Mouse (Mus musculus): ENCODE results near the gene Cer1. TPM values are rescaled to one million over a fixed set of nuclear protein-coding genes. Genes with fewer than 3 reads are reported as not detected.

Gene Cer1
- total RNA-seq (2017) = not detected in 2 replicates

DNA sequence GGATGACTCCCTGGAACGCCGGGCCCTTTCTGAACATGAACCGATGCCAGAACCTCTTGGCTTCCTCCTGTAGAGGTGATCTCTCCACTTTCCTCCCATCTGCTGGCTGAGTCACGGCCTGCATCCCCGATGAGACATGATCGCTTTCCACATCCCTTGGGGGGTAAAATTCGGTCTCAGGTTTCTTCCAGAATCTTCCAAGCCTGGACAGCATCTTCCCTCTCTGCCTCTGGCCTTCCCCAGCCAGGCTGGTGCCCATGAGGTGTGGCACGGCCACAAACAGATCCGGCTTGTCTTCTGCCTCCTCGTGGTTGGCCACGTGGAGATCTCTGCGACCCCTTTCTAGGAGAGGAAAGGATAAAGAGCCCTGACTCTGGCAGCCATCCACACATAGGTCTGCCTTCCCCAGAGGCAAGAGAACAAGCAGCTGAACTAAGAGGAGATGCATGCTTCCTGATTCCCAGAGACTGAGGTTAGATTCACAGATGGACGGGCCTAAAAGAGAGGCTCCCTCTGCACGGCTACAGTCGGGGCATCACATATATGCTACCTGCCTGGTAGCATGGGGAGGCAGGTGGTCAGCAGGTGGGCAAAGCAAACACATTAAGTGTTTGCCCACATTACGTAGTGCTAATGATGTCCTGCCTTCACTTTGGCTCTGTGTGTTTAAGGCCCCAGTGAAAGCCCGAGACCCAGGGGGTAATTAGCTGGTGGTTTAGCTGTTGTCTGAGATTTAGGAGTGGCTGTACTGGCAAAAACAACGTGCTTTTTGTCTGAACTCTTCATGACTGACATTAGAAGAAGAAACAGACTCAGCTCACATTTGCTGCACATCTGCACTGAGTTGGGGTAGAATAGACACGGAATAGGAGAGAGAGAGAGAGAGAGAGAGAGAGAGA is at the start of gene Cer1:
TSS of gene Cer1 (minus strand) at position 513 of the 899 bp plus-strand sequence.
- no peak for ATAC-seq (replicated peaks in 1 of 2; ENCODE audit: insufficient read depth in 1 of 2, low FRiP score in 2 of 2, low TSS enrichment in 1 of 2, low read depth in 1 of 2, poor library complexity in 2 of 2, severe bottlenecking in 2 of 2)

DNA sequence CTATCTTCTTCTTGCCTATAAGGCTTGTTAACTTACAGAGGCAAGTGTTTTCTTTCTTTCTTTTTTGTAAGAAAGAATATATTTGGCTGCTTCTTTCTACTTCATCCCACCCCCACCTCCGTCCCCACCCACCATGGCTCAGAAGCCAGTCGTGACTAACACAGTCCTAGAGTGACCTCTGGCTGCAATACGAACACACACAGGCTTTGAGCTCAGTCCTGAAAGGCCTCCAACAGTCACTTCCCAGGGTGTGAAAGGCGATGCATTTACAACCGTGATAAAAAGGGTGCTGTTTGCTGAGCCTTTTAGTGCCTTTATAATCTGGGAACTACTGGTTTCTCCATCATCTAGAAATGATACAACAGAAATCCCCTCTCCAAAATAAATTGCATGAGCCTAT is 49.4 kb upstream of the Cer1 start:
- peak; percentile 80 to 85 for ATAC-seq (replicated peaks in 1 of 2; ENCODE audit: insufficient read depth in 1 of 2, low FRiP score in 2 of 2, low TSS enrichment in 1 of 2, low read depth in 1 of 2, poor library complexity in 2 of 2, severe bottlenecking in 2 of 2)

DNA sequence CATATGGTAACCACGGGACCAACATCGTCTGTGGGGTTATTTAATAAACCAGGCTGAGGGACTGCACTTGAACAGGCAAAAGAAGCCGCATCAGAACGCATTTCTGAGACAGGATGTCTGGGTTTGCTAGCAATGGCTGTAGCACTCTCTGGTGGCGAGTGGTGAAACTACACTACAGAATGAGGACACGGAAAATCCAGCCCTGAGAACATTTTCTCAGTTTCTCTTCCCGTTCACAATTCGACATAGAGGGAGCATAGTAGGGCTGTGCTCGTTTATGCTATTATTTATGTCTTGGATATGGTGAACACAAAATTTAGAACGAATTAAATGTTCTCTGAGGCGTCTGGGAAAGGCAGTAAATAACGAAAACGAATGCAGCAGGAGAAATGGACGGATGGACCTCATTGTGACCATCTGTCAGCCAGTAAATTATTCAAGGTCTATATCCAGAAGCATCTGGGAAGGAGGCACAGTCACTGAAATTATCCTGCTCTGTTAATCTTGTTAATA is 48.8 kb upstream of the Cer1 start:
- ATAC-seq (replicated peaks in 1 of 2; ENCODE audit: insufficient read depth in 1 of 2, low FRiP score in 2 of 2, low TSS enrichment in 1 of 2, low read depth in 1 of 2, poor library complexity in 2 of 2, severe bottlenecking in 2 of 2) = peak; percentile 93 to 96

DNA sequence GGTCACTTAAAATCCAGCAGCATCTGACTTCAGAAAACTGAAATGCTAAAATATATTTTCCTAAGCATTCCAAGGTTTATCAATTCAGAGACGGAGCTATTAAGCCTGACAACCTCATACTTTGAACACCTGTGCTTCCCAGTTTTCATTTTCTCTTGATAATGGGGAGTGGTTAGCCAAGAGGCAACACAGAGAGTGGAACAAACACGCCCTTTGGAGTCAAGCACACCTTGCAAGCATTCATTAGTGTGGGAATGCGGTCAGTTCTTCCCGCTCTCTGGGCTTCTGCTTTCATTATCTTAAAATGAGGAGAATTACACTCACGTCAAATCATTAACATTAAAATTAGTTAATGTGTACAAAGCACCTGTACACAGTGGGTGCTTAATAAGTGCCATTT is 45.1 kb upstream of the Cer1 start:
- no peak for ATAC-seq (replicated peaks in 1 of 2; ENCODE audit: insufficient read depth in 1 of 2, low FRiP score in 2 of 2, low TSS enrichment in 1 of 2, low read depth in 1 of 2, poor library complexity in 2 of 2, severe bottlenecking in 2 of 2)

DNA sequence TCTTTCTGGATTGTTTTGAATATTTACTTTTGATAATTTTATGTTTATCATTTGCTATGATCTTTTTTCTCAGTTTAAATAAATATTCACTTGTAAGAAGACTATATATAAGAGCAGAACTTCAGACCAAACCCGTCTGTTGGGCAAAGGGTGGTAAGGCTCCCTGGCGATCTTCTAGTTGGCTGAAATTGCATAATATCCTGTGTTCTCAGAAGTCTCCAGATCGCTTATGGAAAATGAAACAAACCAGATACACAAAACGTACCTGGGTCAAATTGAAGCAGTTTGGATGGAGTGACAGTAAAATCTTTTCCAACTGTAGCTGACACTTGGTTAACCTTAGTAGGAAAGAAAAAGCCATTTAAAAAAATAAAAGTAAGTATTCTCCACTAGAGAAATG is 37.0 kb upstream of the Cer1 start:
- peak in 1 of 2 experiments; percentile 29; a peak in 2 of 4 replicates for ATAC-seq (replicated peaks in 1 of 2; ENCODE audit: insufficient read depth in 1 of 2, low FRiP score in 2 of 2, low TSS enrichment in 1 of 2, low read depth in 1 of 2, poor library complexity in 2 of 2, severe bottlenecking in 2 of 2)

DNA sequence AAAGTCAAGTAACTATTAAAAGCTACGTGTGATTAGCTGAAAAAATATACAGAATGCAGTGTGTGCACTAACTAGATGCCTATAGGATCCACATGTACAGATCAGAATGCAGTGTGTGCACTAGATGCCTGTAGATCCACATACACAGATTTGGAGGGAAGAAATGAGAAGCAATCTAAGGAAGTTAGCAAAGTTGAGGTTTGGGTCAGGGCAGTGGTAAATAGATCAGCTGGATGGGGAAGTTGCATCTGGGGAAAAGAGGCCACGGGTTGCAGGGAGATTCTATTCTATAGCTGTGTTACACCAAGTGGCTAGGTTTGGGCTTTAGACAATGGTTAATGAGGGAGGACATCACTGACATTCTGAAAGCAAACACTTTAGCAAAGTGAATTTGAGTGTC is 33.7 kb upstream of the Cer1 start:
- peak; percentile 39 to 66; a peak in 2 of 4 replicates for ATAC-seq (replicated peaks in 1 of 2; ENCODE audit: insufficient read depth in 1 of 2, low FRiP score in 2 of 2, low TSS enrichment in 1 of 2, low read depth in 1 of 2, poor library complexity in 2 of 2, severe bottlenecking in 2 of 2)

DNA sequence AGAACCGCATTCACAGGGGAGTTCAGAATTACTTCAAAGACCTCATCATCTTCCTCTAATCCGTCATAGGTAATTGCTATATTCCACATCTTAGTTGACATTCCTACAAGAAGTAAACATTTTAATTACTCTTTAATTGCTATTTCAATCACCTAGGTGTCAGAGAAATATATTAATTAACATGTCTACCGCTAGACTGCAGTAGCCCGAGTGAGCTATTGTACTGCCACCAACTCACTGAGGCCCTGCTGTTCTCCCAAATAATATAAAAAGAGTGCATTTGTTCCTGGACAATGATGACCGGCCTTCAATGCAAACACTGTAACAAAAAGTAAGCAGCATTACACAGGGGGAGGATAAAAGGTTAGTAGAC is 31.7 kb upstream of the Cer1 start:
- no peak for ATAC-seq (replicated peaks in 1 of 2; ENCODE audit: insufficient read depth in 1 of 2, low FRiP score in 2 of 2, low TSS enrichment in 1 of 2, low read depth in 1 of 2, poor library complexity in 2 of 2, severe bottlenecking in 2 of 2)

DNA sequence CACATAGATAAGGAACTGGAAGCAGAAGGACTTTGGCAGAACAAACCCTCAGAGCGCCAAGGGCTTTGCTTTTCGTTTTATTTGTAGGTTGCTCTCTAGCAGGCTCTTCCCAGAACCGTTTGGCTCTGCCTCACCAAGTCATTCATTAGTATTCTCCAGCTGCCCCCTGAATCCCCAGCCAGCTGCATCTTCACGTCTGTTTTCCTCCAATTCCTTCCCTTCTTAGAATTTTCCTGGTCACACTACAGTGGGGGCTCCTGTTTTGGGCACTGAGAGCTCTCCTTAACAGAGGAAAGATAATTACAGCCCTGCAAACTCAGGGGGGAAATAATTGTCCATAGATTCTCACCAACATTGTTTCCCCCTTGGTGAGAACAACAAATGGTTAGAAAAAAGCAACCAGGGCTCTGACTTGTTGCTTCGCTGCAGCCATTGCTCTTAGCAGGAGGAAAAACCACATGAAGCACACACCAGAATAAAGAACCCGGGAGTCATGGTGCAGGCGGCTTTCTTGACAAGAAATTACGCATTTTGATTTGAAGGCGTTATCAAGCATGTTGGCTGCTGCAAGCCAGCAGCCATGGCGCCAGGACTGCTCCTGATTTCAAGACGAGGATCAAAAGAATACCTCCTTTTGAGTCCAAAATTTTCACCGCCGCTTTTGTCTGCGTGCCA is 31.2 kb upstream of the Cer1 start:
- no peak for ATAC-seq (replicated peaks in 1 of 2; ENCODE audit: insufficient read depth in 1 of 2, low FRiP score in 2 of 2, low TSS enrichment in 1 of 2, low read depth in 1 of 2, poor library complexity in 2 of 2, severe bottlenecking in 2 of 2)

DNA sequence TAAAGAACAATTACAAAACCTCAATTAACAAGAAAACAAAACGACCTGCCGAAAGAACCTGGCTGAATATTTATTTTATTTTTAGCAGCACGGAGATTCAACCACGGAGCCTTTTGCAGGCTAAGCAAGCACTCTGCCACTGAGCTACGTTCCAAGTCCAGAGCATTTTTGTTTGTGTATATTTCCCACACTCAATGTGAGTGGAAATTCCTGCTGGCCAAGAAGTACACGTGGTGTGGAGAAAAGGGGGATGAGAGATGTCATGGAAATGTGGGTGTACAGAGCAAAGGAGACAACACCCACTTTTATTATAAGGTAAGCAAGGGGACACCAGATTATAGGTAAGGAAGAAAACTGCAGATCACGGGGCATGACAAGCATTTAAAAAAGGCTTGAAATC is 30.6 kb upstream of the Cer1 start:
- no peak for ATAC-seq (replicated peaks in 1 of 2; ENCODE audit: insufficient read depth in 1 of 2, low FRiP score in 2 of 2, low TSS enrichment in 1 of 2, low read depth in 1 of 2, poor library complexity in 2 of 2, severe bottlenecking in 2 of 2)

DNA sequence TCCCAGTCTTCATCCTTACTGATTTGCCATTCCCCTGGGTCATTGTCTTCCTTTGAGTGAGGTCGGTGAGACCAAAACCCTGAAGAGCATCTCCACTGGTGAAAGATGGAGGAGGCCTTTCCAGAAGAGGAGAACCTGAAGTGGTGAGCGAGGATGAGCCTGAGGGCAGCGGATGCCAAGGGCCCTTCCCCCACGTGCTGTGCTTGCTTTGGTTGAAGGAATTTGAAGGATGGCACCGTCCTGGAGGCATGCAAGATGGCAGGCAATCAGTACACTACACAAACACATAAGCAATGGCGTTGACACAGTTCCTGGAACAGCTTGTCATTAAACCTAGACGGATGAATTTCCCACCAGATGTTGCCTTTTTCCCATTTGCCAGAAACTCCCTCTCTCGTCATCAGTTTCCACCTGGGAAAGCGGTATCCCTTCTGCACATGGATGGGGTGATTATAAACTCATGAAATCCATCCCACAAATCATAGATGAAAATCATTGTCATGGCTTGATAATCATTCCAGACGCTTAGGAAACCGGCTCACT is 29.7 kb upstream of the Cer1 start:
- no peak for ATAC-seq (replicated peaks in 1 of 2; ENCODE audit: insufficient read depth in 1 of 2, low FRiP score in 2 of 2, low TSS enrichment in 1 of 2, low read depth in 1 of 2, poor library complexity in 2 of 2, severe bottlenecking in 2 of 2)

DNA sequence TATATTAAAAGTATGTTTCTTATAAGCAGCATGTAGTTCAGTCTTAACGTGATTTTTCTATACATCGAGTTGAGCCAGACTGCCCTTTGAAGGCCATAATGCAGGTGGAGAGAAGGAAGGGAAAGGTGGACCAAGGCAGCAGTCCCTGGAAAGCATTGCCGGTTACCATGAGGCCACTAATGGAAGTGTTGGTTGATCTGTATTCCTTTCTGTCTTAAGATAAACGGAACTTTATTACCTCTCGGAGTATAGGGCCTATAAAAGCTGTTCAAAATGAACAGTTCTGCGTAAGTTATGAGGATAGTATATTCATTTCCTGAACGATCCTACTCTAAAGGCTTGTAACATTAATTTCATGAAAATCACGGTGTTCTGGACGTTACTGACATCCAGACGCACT is 10.3 kb upstream of the Cer1 start:
- ATAC-seq (replicated peaks in 1 of 2; ENCODE audit: insufficient read depth in 1 of 2, low FRiP score in 2 of 2, low TSS enrichment in 1 of 2, low read depth in 1 of 2, poor library complexity in 2 of 2, severe bottlenecking in 2 of 2) = no peak

DNA sequence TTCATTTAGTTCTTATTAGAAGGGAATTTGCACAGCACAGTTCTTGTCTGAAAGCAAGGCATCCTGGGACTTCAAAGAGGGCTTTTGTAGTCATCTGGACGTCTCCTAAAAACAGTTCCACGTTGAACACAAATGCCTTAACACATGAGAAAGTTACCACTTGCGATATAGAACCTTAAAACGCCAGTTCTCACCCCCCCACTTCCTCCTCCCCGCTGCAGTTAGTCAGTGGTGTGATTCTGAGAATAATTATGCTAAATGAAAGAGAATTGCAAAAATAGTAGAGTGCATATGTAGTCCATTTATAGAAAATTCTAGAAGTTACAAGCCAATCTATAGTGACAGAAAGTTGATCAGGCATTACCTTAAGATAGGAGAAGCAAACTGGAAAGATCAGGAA is 7.3 kb upstream of the Cer1 start:
- ATAC-seq (replicated peaks in 1 of 2; ENCODE audit: insufficient read depth in 1 of 2, low FRiP score in 2 of 2, low TSS enrichment in 1 of 2, low read depth in 1 of 2, poor library complexity in 2 of 2, severe bottlenecking in 2 of 2) = no peak

DNA sequence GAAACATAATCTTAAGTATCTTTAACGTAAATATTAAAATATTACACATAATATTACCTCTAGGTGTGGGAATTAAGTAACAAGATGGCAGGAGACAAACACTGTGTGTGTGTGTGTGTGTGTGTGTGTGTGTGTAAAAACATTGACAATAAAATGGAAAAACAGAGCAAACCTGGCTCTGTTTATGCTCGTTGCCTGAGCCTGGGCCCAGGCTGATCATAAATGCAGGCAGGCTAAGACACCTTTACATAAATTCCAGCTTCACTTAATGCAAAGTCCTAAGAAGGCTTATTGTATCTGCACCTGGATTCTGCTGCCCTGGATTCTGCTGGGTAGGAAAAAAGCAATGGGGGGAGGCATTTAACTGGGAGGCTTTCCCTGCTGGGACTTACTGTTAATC is 6.6 kb upstream of the Cer1 start:
- no peak for ATAC-seq (replicated peaks in 1 of 2; ENCODE audit: insufficient read depth in 1 of 2, low FRiP score in 2 of 2, low TSS enrichment in 1 of 2, low read depth in 1 of 2, poor library complexity in 2 of 2, severe bottlenecking in 2 of 2)

DNA sequence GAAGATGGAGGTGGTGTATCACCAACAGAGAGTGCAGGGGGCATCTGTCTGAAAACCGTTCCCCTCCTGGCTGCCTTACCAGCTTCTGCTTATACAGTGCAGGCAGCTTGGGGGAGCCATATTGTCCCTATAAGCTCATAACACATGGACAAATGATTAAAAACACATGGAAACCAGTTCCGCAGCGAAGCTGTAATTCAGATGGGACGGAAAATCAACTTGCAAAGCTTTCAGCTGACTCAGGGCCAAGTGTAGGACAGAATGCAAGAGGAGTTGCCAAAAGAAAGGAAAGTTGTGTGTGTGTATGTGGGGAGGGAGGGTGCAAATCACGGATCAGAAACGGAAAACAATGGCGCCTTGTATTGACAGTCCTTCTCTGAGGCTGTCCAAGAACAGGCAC is 6.1 kb upstream of the Cer1 start:
- ATAC-seq (replicated peaks in 1 of 2; ENCODE audit: insufficient read depth in 1 of 2, low FRiP score in 2 of 2, low TSS enrichment in 1 of 2, low read depth in 1 of 2, poor library complexity in 2 of 2, severe bottlenecking in 2 of 2) = no peak

DNA sequence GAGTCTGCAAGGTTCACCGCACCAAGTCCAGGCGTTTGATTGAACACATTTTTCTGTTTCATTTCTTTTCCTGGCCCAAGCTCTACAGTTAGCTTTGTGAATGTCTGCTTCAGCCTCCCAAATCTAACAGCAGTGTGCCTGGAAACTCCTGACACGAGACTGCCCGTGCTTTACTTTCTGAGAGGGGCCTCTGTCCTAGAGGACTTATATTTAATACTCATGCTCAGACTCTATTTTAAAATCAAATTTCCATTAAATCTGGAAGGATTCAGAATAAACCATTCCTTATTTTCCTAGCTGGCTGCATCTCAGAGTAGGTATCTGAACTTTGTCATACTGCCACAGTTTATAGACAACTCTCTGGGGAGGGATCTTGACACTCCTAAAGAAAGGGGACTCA is 5.6 kb upstream of the Cer1 start:
- no peak for ATAC-seq (replicated peaks in 1 of 2; ENCODE audit: insufficient read depth in 1 of 2, low FRiP score in 2 of 2, low TSS enrichment in 1 of 2, low read depth in 1 of 2, poor library complexity in 2 of 2, severe bottlenecking in 2 of 2)

DNA sequence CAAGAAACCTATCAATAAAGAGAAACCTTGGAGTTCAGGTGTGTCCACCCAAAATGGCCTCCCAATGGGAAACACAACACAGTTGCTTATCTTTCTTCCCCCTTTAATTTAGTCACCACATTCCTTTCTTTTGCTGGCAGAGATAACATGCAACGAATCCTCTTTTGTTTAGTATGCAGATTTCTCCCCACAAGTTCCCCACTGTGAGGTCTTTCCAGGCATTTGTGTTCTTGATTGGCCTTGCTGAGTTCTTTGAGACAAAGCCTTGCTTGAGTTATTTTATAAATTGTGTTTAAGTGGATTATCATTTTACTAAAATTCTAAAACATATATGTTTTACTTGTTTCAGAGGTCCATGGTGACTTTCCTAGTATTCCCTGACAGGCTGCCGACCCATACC is 1.2 kb upstream of the Cer1 start:
- no peak for ATAC-seq (replicated peaks in 1 of 2; ENCODE audit: insufficient read depth in 1 of 2, low FRiP score in 2 of 2, low TSS enrichment in 1 of 2, low read depth in 1 of 2, poor library complexity in 2 of 2, severe bottlenecking in 2 of 2)

DNA sequence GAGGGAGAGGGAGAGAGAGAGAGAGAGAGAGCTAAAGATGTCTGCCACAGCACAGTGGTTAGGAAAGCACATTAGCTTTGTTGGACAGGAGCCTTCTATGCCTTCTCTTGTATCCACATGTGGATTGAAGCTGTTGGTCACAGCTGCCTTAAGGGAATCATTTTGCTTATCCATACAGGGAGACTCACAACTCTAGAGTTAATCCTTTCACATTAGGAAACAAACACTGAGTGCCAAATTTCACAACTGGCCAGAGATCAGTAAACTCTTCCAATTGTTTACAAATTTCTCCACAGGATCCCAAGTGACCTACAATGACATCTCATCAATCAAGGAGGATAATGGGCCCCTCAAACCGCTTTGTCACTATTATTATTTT is 576 bp upstream of the Cer1 start:
- ATAC-seq (replicated peaks in 1 of 2; ENCODE audit: insufficient read depth in 1 of 2, low FRiP score in 2 of 2, low TSS enrichment in 1 of 2, low read depth in 1 of 2, poor library complexity in 2 of 2, severe bottlenecking in 2 of 2) = no peak

DNA sequence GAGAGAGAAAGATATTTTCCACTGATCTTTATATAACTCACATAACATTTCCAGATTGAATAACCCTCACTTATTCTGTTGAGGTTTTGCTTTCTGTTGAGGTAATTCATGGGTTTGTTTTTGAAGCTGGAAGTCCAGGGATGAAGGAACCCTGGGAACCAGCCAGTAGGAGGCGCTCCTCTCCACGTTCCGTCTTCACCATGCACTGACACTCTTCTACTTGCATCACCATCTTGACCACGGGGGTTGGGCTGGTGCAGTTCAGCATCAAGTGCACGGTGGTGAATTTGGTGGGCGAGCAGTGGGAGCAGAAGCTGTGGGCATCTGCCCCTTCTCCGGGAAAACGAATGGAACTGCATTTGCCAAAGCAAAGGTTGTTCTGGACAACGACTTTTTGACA is 2.4 kb downstream of the Cer1 start:
- no peak for ATAC-seq (replicated peaks in 1 of 2; ENCODE audit: insufficient read depth in 1 of 2, low FRiP score in 2 of 2, low TSS enrichment in 1 of 2, low read depth in 1 of 2, poor library complexity in 2 of 2, severe bottlenecking in 2 of 2)
